Mouse (Mus musculus): ENCODE results near the gene 1700029J07Rik.

The 1700029J07Rik gene

GRCm38 (mm10) chr8:45950622-45951021 lies 24.4 kb downstream of the 1700029J07Rik start:
- DNase-seq (ENCODE audit: low spot score in 2 of 2): no peak

- no peak for DNase-seq (ENCODE audit: low spot score in 2 of 2)
Observed at GRCm38 (mm10) chr8:45946283-45946682, 28.8 kb downstream of the 1700029J07Rik start.

DNA sequence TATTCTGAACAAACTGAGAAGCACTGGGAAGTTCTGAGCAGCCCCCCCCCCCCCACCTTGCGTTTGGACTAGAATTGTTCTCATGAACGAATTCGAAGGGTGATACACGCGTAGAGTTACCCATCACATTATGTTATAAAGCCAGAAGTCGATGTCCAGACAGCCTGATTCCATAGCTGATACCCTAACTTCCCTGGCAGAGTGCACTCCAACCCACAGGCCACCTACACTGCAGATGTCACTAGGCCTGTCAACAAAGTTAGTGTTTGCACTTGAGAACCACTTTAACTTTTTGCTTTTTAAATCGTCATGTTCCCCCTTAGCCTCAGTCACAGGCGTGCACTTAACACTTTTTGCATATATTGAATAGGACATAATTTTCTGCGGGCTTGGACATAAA lies 38.1 kb downstream of the 1700029J07Rik start:
- DNase-seq (ENCODE audit: low spot score in 2 of 2): no peak

DNA sequence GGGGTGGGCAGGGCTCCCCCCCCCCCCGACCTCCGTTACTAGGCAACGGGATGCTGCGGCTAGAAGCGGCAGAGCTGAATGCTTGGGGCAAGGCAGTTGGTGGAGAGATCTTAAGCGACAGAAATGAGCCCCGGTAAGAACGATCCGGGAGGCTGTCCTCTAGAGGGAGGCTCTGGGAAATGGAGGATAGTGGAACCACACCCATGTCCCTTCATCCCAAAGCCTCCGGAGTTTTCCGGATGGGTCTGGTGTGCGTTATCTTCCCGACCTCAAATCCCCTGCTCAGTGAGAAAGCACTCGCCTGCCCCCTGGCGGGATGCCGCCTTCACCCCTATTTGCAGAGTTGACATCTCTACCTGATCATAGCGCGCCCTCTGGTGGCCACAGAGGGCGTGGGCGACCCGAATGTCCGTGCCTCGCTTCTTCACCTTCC lies 40.5 kb downstream of the 1700029J07Rik start, which contains the start of gene Ccdc110:
TSS of gene Ccdc110 (plus strand) at position 38 of the 433 bp plus-strand sequence.
- DNase-seq (ENCODE audit: low spot score in 2 of 2): peak; percentile 85 to 93

GRCm38 (mm10) chr8:45922116-45922515 lies 52.9 kb downstream of the 1700029J07Rik start:
- DNase-seq (ENCODE audit: low spot score in 2 of 2): no peak

- no peak for DNase-seq (ENCODE audit: low spot score in 2 of 2)
Observed at GRCm38 (mm10) chr8:45920392-45920791, 54.7 kb downstream of the 1700029J07Rik start.

- DNase-seq (ENCODE audit: low spot score in 2 of 2): no peak
Observed at GRCm38 (mm10) chr8:45918891-45919290, 56.2 kb downstream of the 1700029J07Rik start.

GRCm38 (mm10) chr8:45917040-45917679 lies 57.9 kb downstream of the 1700029J07Rik start:
- DNase-seq (ENCODE audit: low spot score in 2 of 2): peak; percentile 10 to 26

DNA sequence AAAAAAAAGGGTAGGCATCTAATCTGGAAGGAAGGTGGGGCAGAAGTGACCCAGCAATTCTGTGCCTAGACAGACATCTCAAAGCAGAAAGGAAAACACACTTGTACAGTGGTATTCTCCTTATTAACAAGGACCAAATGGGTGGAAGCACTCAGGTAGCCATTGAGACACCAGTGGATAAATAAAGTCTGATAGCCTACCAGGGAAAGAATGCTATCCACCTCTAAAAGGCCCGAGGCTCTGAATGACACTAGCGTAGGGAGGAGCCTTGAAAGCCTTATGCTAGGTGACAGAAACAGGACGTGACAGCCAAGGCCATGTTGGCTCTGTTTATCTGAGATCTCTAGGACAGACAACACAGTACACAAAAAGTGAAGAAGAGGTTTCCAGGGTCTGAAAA lies 58.6 kb downstream of the 1700029J07Rik start:
- no peak for DNase-seq (ENCODE audit: low spot score in 2 of 2)

DNA sequence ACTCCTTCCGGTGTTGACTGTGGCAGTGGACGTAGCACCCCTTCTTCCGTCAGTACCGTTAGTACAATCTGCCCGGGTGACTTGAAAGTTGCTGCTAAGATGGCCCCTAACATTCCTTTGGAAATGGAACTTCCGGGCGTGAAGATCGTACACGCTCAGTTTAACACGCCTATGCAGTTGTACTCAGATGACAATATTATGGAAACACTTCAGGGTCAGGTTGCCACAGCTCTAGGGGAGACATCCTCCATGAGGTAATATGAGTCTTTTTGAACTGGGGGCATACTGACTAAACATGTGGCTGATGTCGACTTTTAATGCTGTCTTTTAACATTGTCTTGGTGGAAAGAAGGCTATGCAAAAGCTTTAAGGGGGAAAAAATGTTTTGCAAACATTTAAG lies 61.3 kb downstream of the 1700029J07Rik start:
- DNase-seq (ENCODE audit: low spot score in 2 of 2): no peak

DNA sequence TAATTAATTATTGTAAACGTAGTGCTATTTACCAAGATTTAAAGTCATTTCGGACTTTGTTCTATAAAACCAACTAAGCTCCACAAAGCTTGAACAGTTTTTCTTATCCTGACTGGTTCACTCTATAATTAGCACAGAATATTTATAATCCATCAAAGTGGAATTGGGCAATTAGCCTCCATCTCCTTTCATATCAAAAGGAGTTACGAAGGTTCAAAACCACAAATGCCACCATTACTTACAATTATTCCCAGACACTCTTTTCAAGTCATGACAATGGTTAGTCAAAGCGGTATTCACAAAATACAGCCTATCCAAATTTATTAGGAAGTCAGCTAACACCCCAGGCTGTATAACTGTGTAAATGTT lies 68.8 kb downstream of the 1700029J07Rik start:
- no peak for DNase-seq (ENCODE audit: low spot score in 2 of 2)

GRCm38 (mm10) chr8:45905591-45906250 lies 69.3 kb downstream of the 1700029J07Rik start:
- no peak for DNase-seq (ENCODE audit: low spot score in 2 of 2)

GRCm38 (mm10) chr8:45903659-45904058 lies 71.4 kb downstream of the 1700029J07Rik start:
- no peak for DNase-seq (ENCODE audit: low spot score in 2 of 2)
